Mouse (Mus musculus) left cerebral cortex, postnatal 14 days (tissue): ENCODE measurements around the gene Gimap8. TPM values are rescaled to one million over a fixed set of nuclear protein-coding genes. Genes with fewer than 3 reads are reported as not detected.
"Not testable (repeated sequence)": the region's sequence is repeated elsewhere in the genome, so short reads cannot be mapped to it uniquely, and the experiment has no call there.

ENCODE experiments used
- DNase-seq, 2 experiments: peaks; one replicate each; pipeline ENCODE4 v3.0.0; 2021 to 2022; ENCODE audit warnings: low spot score in 2 of 2, mixed read lengths in 1 of 2
- intact Hi-C: fragments of 180-260 bp; cut with DNase I; formaldehyde crosslinking; loops from one replicate; pipeline ENCODE4 v1.15.1; 2025
- long read RNA-seq, 2 experiments: library from polyadenylated mRNA; stranded (forward); transcript quantifications; one replicate each; pipeline ENCODE4 v2.0.0; 2021
- total RNA-seq, 2 experiments: library from RNA; stranded (reverse); gene quantifications; 2 replicates each; pipeline ENCODE4 v1.2.3; 2021

Gene Gimap8
- total RNA-seq: under 1 TPM; 0.97 to 0.99 TPM
- long read RNA-seq, experiment 1: 0 reads
- long read RNA-seq, experiment 2: 0 reads

GRCm38 (mm10) chr6:48646995-48647394 is at the start of gene Gimap8:
TSS of gene Gimap8 (plus strand) at chr6:48647234.
- intact Hi-C loops: loop anchor here (5.0 to 10.0 kb wide), 2 partner anchors 102 to 310 kb away; no protein-coding TSS in a partner anchor
- peak in 1 of 2 experiments; percentile 34 for DNase-seq

DNA sequence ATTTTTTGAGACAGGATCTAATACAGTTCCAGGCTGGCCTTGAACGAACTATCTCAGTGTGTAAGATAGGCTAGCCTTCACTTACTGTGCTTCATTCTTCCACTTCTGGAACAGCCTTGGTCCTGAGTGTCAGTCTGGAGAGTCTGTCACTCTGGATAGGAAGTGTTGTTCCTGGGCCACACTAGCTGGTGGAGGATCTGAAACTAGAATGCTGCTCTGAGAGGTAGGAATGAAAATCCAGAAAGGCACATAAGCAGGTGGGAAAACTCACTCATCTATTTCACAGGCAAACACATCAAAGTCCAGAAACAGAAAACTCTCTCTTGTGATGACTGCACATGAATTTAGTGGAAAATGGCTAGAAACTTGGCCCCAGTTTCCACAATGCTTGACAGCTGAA is 46.4 kb upstream of the Gimap8 start:
- intact Hi-C loops: no loop called here
- DNase-seq: no peak

GRCm38 (mm10) chr6:48601271-48602079 is 45.6 kb upstream of the Gimap8 start, which contains the start of gene Zfp775:
TSS of gene Zfp775 (plus strand) at chr6:48602063.
- intact Hi-C loops: no loop called here
- peak; percentile 97 for DNase-seq

GRCm38 (mm10) chr6:48602080-48602741 is 44.8 kb upstream of the Gimap8 start:
- intact Hi-C loops: no loop called here
- DNase-seq: peak; percentile 52 to 64

DNA sequence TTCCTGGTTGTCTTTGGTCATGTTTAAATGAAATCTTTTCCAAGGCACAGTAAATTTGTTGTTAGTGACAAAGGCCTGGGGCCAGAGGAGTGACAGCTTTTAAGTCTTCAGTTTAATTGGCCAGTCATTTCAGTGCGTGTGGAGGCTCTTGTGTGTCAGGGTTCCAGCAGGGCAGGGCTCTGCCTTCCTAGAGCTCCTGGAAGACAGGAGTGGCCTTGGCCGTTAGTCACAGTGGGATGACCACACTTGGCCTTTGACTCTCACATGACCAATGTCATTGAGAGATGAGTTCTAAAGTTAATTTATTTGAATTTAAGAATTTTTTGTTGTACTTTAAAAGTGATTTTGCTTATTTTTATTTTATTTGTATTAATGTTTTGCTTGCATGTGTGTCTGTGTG is 38.9 kb upstream of the Gimap8 start:
- intact Hi-C loops: no loop called here
- DNase-seq: no peak

GRCm38 (mm10) chr6:48609512-48609911 is 37.5 kb upstream of the Gimap8 start:
- intact Hi-C loops: no loop called here
- no peak for DNase-seq

- no peak for DNase-seq
- intact Hi-C loops: no loop called here
These were observed 36.4 kb upstream of the Gimap8 start for GRCm38 (mm10) chr6:48610657-48611056.

DNA sequence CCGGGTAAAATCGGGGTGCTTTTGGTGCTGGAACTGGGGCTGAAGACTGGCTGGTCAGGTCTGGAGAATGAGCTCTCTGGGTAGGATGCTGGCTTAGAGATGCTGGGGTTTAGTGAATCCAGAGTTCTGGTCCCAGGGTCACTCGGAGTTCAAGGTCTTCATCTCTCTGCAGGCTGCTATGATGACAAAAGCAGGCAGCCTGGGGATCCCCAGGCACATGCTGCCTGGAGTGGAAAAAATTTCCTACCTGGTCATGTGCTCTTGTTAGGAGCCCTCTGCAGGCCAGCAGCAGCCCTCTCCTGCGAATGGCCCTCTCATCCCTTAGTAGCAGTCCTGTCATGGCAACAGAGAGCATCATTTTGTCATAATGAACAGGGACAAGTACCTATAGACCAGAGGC is 33.6 kb upstream of the Gimap8 start:
- intact Hi-C loops: no loop called here
- no peak for DNase-seq

- intact Hi-C loops: no loop called here
- no peak for DNase-seq
These were observed 32.3 kb upstream of the Gimap8 start for GRCm38 (mm10) chr6:48614756-48615155.

GRCm38 (mm10) chr6:48620031-48620430 is 27.0 kb upstream of the Gimap8 start:
- intact Hi-C loops: no loop called here
- no peak for DNase-seq

GRCm38 (mm10) chr6:48622186-48622843 is 24.7 kb upstream of the Gimap8 start:
- DNase-seq, intact Hi-C loops: not testable (repeated sequence)

DNA sequence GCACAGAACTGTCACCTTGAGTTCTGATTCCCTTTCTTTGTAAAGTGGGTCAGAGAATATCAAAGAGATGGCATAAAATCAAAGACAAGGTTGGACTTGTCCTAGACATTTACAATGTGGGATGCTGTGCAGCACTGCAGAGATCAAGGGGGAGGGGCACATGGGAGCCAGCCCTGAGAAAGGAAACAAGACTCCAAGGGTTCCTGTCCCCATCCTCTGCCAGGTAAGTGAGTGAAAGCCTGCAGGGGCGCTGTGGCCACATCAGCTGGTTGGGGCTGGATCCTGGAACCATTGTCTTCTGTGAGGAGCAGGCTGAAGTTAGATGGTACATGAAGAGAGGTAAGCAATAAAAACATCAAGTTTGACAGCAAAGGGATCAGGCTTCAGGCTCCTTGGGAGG is 23.6 kb upstream of the Gimap8 start:
- intact Hi-C loops: no loop called here
- no peak for DNase-seq

DNA sequence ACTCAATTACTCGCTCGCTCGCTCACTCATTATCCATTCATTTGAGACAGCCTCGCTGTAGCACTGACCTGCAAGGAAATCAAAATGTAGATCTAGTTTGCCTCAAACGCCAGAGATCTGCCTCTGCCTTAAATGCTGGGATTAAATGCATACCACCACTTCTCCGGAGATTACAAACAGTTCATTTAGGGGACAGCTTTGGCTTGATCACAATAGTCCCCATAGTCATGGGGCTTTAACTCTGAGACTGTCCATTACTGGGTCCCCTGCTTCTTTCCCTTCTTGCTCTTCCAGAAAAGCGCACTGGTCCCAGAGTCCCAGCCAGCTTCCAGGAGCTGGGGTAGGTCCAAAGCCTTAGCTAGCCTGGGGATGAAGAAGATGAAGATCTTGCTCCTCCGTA is 20.6 kb upstream of the Gimap8 start, which contains the start of gene AI854703:
Gene AI854703 (plus strand): TSS at position 301 of the 400 bp plus-strand sequence.
- intact Hi-C loops: loop anchor here (5.0 kb wide), 1 partner anchor 34 kb away; the partner anchor contains the start of genes Gm44965 and Repin1
- DNase-seq: no peak

- DNase-seq: peak; percentile 69 to 70
- intact Hi-C loops: loop anchor here (5.0 kb wide), 1 partner anchor 35 kb away; the partner anchor contains the start of genes Gm44965 and Repin1
These were observed 20.1 kb upstream of the Gimap8 start for GRCm38 (mm10) chr6:48626984-48627383.

DNA sequence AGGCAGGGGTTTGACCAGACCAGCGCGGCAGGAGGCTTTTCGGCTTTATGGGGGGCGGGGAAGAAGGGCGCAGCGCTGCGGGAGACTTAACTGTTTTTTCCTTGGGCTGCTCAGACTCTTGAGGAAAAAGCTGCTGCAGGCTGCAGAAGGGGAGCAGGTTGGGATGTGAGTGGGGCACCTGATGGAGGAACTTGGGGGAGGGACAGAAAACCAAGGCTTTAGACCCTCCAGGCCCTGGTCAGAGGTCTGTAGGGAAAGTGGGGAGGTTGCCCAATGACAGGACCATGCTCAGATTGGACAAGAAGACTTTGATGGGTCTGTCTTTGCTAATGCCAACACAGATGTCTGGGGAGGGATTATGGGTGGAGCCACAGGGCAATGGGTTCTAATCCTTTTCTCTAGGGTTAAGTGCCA is 19.5 kb upstream of the Gimap8 start:
- DNase-seq: no peak
- intact Hi-C loops: loop anchor here (5.0 kb wide), 1 partner anchor 35 kb away; the partner anchor contains the start of genes Gm44965 and Repin1

DNA sequence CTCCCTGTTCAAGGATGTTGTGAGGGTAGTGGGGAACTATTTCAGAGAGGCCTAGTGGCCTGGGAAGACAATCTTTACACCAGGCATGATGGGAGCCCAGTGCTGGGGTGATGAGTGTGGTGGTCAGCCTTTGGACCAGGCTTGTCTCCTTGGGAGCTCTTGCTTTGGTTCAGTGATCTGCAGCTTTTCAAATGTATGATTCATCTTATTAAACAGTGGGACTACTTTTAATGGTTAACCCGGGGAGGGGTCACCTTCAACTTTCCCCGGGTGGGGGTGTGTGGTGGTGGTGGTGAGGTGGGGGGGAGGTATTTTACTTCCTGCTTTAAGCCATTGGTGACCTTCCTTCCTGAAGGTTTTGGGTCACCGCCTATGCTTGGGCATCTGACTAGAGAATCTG is 18.7 kb upstream of the Gimap8 start:
- no peak for DNase-seq
- intact Hi-C loops: loop anchor here (5.0 kb wide), 1 partner anchor 36 kb away; the partner anchor contains the start of genes Gm44965 and Repin1

GRCm38 (mm10) chr6:48628808-48629660 is 18.0 kb upstream of the Gimap8 start:
- DNase-seq: peak; percentile 31 to 66
- intact Hi-C loops: loop anchor here (5.0 kb wide), 1 partner anchor 37 kb away; the partner anchor contains the start of genes Gm44965 and Repin1

GRCm38 (mm10) chr6:48629661-48630034 is 17.4 kb upstream of the Gimap8 start:
- intact Hi-C loops: loop anchor here (5.0 kb wide), 1 partner anchor 37 kb away; the partner anchor contains the start of genes Gm44965 and Repin1
- no peak for DNase-seq

DNA sequence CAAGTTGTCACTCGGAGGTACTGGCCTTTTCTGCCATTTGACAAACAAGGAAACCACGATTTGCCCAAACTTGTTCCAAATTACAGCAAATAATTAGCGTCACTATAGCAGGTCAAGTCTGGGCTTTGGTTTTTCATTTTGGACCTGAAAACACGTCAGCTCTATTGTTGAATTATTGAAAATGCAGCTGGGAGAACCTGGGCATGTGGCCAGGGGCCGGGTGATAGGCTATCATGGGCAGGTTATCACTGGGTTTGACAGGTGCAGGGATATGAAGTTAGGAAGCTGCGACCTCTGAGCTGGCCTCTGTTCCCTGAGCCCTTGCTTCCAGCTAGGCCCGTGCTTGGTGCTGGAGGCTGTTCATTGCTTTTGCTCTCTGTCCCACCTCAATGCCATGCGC is 16.2 kb upstream of the Gimap8 start:
- intact Hi-C loops: no loop called here
- no peak for DNase-seq
